Mouse (Mus musculus) small intestine, adult 2 months (tissue): ENCODE measurements around the gene Rasl2-9. TPM values are rescaled to one million over a fixed set of nuclear protein-coding genes. Genes with fewer than 3 reads are reported as not detected.
"Not testable (repeated sequence)": the region's sequence is repeated elsewhere in the genome, so short reads cannot be mapped to it uniquely, and the experiment has no call there.

Experiments used
- H3K27ac ChIP-seq: fragments of 200-500 bp; 2 replicates; pipeline ENCODE4 v1.5.1; 2012; ENCODE audit warnings: low read depth, low read length, control low read depth, inconsistent platforms; ENCODE audit not compliant: insufficient read depth
- H3K27me3 ChIP-seq: fragments of 200-500 bp; 2 replicates; pipeline ENCODE4 v1.6.1; 2012; ENCODE audit warnings: mild to moderate bottlenecking, moderate library complexity, low read length, inconsistent platforms; ENCODE audit not compliant: control insufficient read depth, insufficient read depth
- H3K36me3 ChIP-seq: fragments of 200-500 bp; 2 replicates; pipeline ENCODE4 v1.6.1; 2012; ENCODE audit warnings: mild to moderate bottlenecking, low read length, control low read depth, inconsistent platforms; ENCODE audit not compliant: control insufficient read depth, insufficient read depth
- H3K4me1 ChIP-seq: fragments of 200-500 bp; 2 replicates; pipeline ENCODE4 v1.6.1; 2012; ENCODE audit warnings: low read length, inconsistent platforms, mixed read lengths; ENCODE audit not compliant: control insufficient read depth, insufficient read depth, insufficient read length
- H3K4me3 ChIP-seq: fragments of 200-500 bp; 2 replicates; pipeline ENCODE4 v1.5.1; 2012; ENCODE audit warnings: low read depth, mild to moderate bottlenecking, control low read depth, inconsistent platforms, low read length, moderate library complexity
- CTCF ChIP-seq: fragments of 200-500 bp; IDR thresholded peaks from 2 replicates; pipeline ENCODE4 v1.5.1; 2012; ENCODE audit warnings: low read depth, mild to moderate bottlenecking, control low read depth, inconsistent platforms, low read length, moderate library complexity, mixed read lengths; ENCODE audit not compliant: insufficient replicate concordance, insufficient read length; ENCODE audit errors: extremely low read depth
- POLR2A ChIP-seq: fragments of 200-500 bp; IDR thresholded peaks from 2 replicates; pipeline ENCODE4 v1.6.1; 2012; ENCODE audit warnings: low read depth, mild to moderate bottlenecking, control low read depth, inconsistent platforms, low read length, moderate library complexity
- WGBS: fragments of 180-500 bp; shearing (Covaris S2); methylation state at CpG from one replicate; pipeline ENCODE4 v1.1.7; 2018; 5-methylcytosine and 5-hydroxymethylcytosine counted together
- polyA plus RNA-seq: library from polyadenylated mRNA; depleted of rRNA; stranded (reverse); fragments of >200 nt; gene quantifications from 2 replicates; pipeline ENCODE4 v1.2.3, GENCODE M21; 2012; rRNA removed

Gene Rasl2-9
- 0.09 and 0.43 TPM in 2 replicates for polyA plus RNA-seq

GRCm38 (mm10) chr7:5125549-5126406 lies at the start of gene Rasl2-9:
Gene Rasl2-9, minus strand, starts transcription at chr7:5125950.
- H3K4me1 ChIP-seq: no peaks in the 10 kb centered on the region
- WGBS: 16% methylated on average over 42 of the region's 42 CpGs
- no peak within 1 kb of the TSS for H3K27ac ChIP-seq
- H3K4me3 ChIP-seq: peak within 1 kb of the TSS; percentile 64
- H3K36me3 ChIP-seq: no peaks in the 10 kb centered on the region
- no peaks in the 10 kb centered on the region for H3K27me3 ChIP-seq
- TF ChIP-seq POLR2A (no peak), CTCF (peak; percentile 64)

- H3K4me1 ChIP-seq, H3K27ac ChIP-seq, H3K36me3 ChIP-seq, H3K4me3 ChIP-seq, H3K27me3 ChIP-seq: not testable (repeated sequence)
Measured at GRCm38 (mm10) chr7:5149570-5149969, 23.8 kb upstream of the Rasl2-9 start, which contains the start of gene Vmn1r55. Gene Vmn1r55, minus strand, starts transcription at chr7:5149670.

- H3K36me3 ChIP-seq: no peaks in the 10 kb centered on the region
- no peak overlapping the region for H3K4me3 ChIP-seq
- H3K4me1 ChIP-seq: no peaks in the 10 kb centered on the region
- no peaks in the 10 kb centered on the region for H3K27me3 ChIP-seq
- TF ChIP-seq CTCF: no peak
- TF ChIP-seq POLR2A: no peak
- 81% methylated on average over 8 of the region's 8 CpGs for WGBS
- H3K27ac ChIP-seq: no peak overlapping the region
Measured at GRCm38 (mm10) chr7:5125078-5125477, 672 bp downstream of the Rasl2-9 start.

- H3K4me1 ChIP-seq: no peaks in the 10 kb centered on the region
- no peak within 1 kb of the TSS for H3K4me3 ChIP-seq
- no peak within 1 kb of the TSS for H3K27ac ChIP-seq
- no peaks in the 10 kb centered on the region for H3K36me3 ChIP-seq
- no peaks in the 10 kb centered on the region for H3K27me3 ChIP-seq
- 86% methylated on average over 3 of the region's 3 CpGs for WGBS
- TF ChIP-seq POLR2A (no peak), CTCF (no peak)
Measured at GRCm38 (mm10) chr7:5116850-5117249, 8.9 kb downstream of the Rasl2-9 start, which contains the start of gene Rfpl4. Gene Rfpl4, minus strand, starts transcription at chr7:5116950.

- no peaks in the 10 kb centered on the region for H3K36me3 ChIP-seq
- no peaks in the 10 kb centered on the region; the same call in 1 of the 2 replicates for H3K27me3 ChIP-seq
- H3K27ac ChIP-seq: no peak overlapping the region
- H3K4me3 ChIP-seq: no peak overlapping the region
- TF ChIP-seq POLR2A (no peak), CTCF (no peak)
- WGBS: 26% methylated on average over 3 of the region's 3 CpGs
- no peaks in the 10 kb centered on the region for H3K4me1 ChIP-seq
Measured at GRCm38 (mm10) chr7:5112701-5113100, 13.0 kb downstream of the Rasl2-9 start.

GRCm38 (mm10) chr7:5109301-5109700 lies 16.4 kb downstream of the Rasl2-9 start:
- Histone ChIP-seq H3K36me3 (no peaks in the 10 kb centered on the region), H3K27ac (no peak overlapping the region), H3K4me1 (no peaks in the 10 kb centered on the region), H3K4me3 (no peak overlapping the region), H3K27me3 (no peaks in the 10 kb centered on the region; the same call in 1 of the 2 replicates)
- TF ChIP-seq CTCF: no peak
- TF ChIP-seq POLR2A: no peak
- 79% methylated on average over 8 of the region's 8 CpGs for WGBS

- H3K36me3 ChIP-seq: no peaks in the 10 kb centered on the region
- H3K4me1 ChIP-seq: no peaks in the 10 kb centered on the region
- TF ChIP-seq POLR2A (no peak), CTCF (no peak)
- 57% methylated on average over 4 of the region's 4 CpGs for WGBS
- H3K27ac ChIP-seq: no peak overlapping the region
- no peak overlapping the region for H3K4me3 ChIP-seq
- H3K27me3 ChIP-seq: no peaks in the 10 kb centered on the region; the same call in 1 of the 2 replicates
Measured at GRCm38 (mm10) chr7:5108272-5108671, 17.5 kb downstream of the Rasl2-9 start.
